Mouse (Mus musculus): ENCODE data around the gene Olfr503. TPM values are rescaled to one million over a fixed set of nuclear protein-coding genes. Genes with fewer than 3 reads are reported as not detected.
"Not testable (repeated sequence)": the region's sequence is repeated elsewhere in the genome, so short reads cannot be mapped to it uniquely, and the experiment has no call there.

Gene Olfr503
- total RNA-seq (2021), result not detected
- long read RNA-seq, result 0 reads

- DNase-seq (ENCODE audit: low spot score in 2 of 2), result not testable (repeated sequence)
These were observed at the start of gene Olfr503 for GRCm38 (mm10) chr7:108544227-108544626. TSS of gene Olfr503 (plus strand) at chr7:108544527.

- DNase-seq (ENCODE audit: low spot score in 2 of 2), result no peak
These were observed 19.4 kb upstream of the Olfr503 start, which contains the start of gene Olfr502 for GRCm38 (mm10) chr7:108524965-108525364. TSS of gene Olfr502 (minus strand) at chr7:108525065.

- DNase-seq (ENCODE audit: low spot score in 2 of 2), result no peak
These were observed 1.9 kb upstream of the Olfr503 start for GRCm38 (mm10) chr7:108542416-108542815.

- DNase-seq (ENCODE audit: low spot score in 2 of 2), result no peak
These were observed 21.4 kb downstream of the Olfr503 start, which contains the start of gene Olfr504 for GRCm38 (mm10) chr7:108565693-108566092. TSS of gene Olfr504 (minus strand) at chr7:108565793.

GRCm38 (mm10) chr7:108589797-108590196 is 45.5 kb downstream of the Olfr503 start:
- DNase-seq (ENCODE audit: low spot score in 2 of 2), result no peak

Other genes with a start within 250 kb of the Olfr503 start
- not detected for gene Olfr491, start 231.1 kb upstream of the Olfr503 start, total RNA-seq (2021)
- gene Olfr492, start 220.9 kb upstream of the Olfr503 start, total RNA-seq (2021), result not detected
- gene Olfr493, start 197.5 kb upstream of the Olfr503 start, total RNA-seq (2021), result not detected
- not detected for gene Olfr494, start 179.2 kb upstream of the Olfr503 start, total RNA-seq (2021)
- gene Olfr495, start 151.4 kb upstream of the Olfr503 start, total RNA-seq (2021), result not detected
- gene Olfr497, start 124.1 kb upstream of the Olfr503 start, total RNA-seq (2021), result not detected
- gene Olfr498, start 79.2 kb upstream of the Olfr503 start, total RNA-seq (2021), result not detected
- not detected for gene Olfr502, start 19.5 kb upstream of the Olfr503 start, total RNA-seq (2021)
- gene Olfr504, start 21.3 kb downstream of the Olfr503 start, total RNA-seq (2021), result not detected
- gene Olfr506, start 66.3 kb downstream of the Olfr503 start, total RNA-seq (2021), result not detected
- gene Olfr507, start 77.3 kb downstream of the Olfr503 start, total RNA-seq (2021), result not detected
- gene Olfr508, start 85.5 kb downstream of the Olfr503 start, total RNA-seq (2021), result not detected
- not detected for gene Olfr509, start 107.4 kb downstream of the Olfr503 start, total RNA-seq (2021)
- not detected for gene Olfr510, start 121.9 kb downstream of the Olfr503 start, total RNA-seq (2021)
- gene Olfr512, start 168.8 kb downstream of the Olfr503 start, total RNA-seq (2021), result not detected
- not detected for gene Olfr513, start 206.4 kb downstream of the Olfr503 start, total RNA-seq (2021)